Mouse (Mus musculus): ENCODE results near the gene Scrn2.

Scrn2 gene

GRCm38 (mm10) chr11:97029686-97030417, at the start of gene Scrn2:
TSS of gene Scrn2 (plus strand) at chr11:97029938.
- WGBS: under 1% methylated on average over 25 of the region's 25 CpGs

GRCm38 (mm10) chr11:96980021-96980420, 49.7 kb upstream of the Scrn2 start:
- WGBS: 76% methylated on average over 5 of the region's 5 CpGs

- WGBS: 84% methylated on average over 15 of the region's 15 CpGs
Measured at GRCm38 (mm10) chr11:96981461-96981860, 48.3 kb upstream of the Scrn2 start.

GRCm38 (mm10) chr11:96982355-96982754, 47.4 kb upstream of the Scrn2 start:
- WGBS: 3% methylated on average over 7 of the region's 7 CpGs

- WGBS: 76% methylated on average over 7 of the region's 7 CpGs
Measured at GRCm38 (mm10) chr11:96982859-96983258, 46.9 kb upstream of the Scrn2 start, which contains the start of gene Sp2. TSS of gene Sp2 (minus strand) at chr11:96982959.

- WGBS: 53% methylated on average over 4 of the region's 4 CpGs
Measured at GRCm38 (mm10) chr11:96984903-96985302, 44.8 kb upstream of the Scrn2 start.

GRCm38 (mm10) chr11:96986463-96986862, 43.3 kb upstream of the Scrn2 start:
- WGBS: 66% methylated on average over 3 of the region's 3 CpGs

- WGBS: 15% methylated on average over 31 of the region's 31 CpGs
Measured at GRCm38 (mm10) chr11:96987873-96988655, 41.7 kb upstream of the Scrn2 start.

GRCm38 (mm10) chr11:96991501-96991900, 38.2 kb upstream of the Scrn2 start:
- WGBS: 67% methylated on average over 5 of the region's 5 CpGs

GRCm38 (mm10) chr11:96992722-96993311, 36.9 kb upstream of the Scrn2 start:
- WGBS: 58% methylated on average over 8 of the region's 8 CpGs

- WGBS: 63% methylated on average over 5 of the region's 5 CpGs
Measured at GRCm38 (mm10) chr11:96995031-96995430, 34.7 kb upstream of the Scrn2 start.

- 88% methylated on average over 15 of the region's 15 CpGs for WGBS
Measured at GRCm38 (mm10) chr11:96995836-96996772, 33.6 kb upstream of the Scrn2 start.

GRCm38 (mm10) chr11:96996773-96997379, 32.9 kb upstream of the Scrn2 start:
- 32% methylated on average over 17 of the region's 17 CpGs for WGBS

GRCm38 (mm10) chr11:96997380-96997956, 32.3 kb upstream of the Scrn2 start:
- WGBS: 20% methylated on average over 30 of the region's 30 CpGs

- WGBS: 66% methylated on average over 5 of the region's 5 CpGs
Measured at GRCm38 (mm10) chr11:97003170-97003569, 26.6 kb upstream of the Scrn2 start.

GRCm38 (mm10) chr11:97007093-97007794, 22.5 kb upstream of the Scrn2 start:
- WGBS: 77% methylated on average over 9 of the region's 9 CpGs

GRCm38 (mm10) chr11:97009198-97009790, 20.4 kb upstream of the Scrn2 start:
- 82% methylated on average over 8 of the region's 8 CpGs for WGBS

GRCm38 (mm10) chr11:97013121-97013670, 16.5 kb upstream of the Scrn2 start, which contains the start of gene Sp6:
TSS of gene Sp6 (plus strand) at chr11:97013394.
- 21% methylated on average over 8 of the region's 8 CpGs for WGBS

Data from cerebral cortex, adult 2 months (tissue).